Mouse (Mus musculus) midbrain, postnatal 0 days (tissue): ENCODE results near the gene Cga. TPM values are rescaled to one million over a fixed set of nuclear protein-coding genes. Genes with fewer than 3 reads are reported as not detected.
"Not testable (repeated sequence)": the region's sequence is repeated elsewhere in the genome, so short reads cannot be mapped to it uniquely, and the experiment has no call there.

Source experiments
- ATAC-seq: fragments of 200-750 bp; cut with Nextera tagmentation; 2 replicates; pipeline ENCODE4 v1.8.0; 2017; ENCODE audit warnings: moderate number of reproducible peaks, mild to moderate bottlenecking, moderate TSS enrichment, moderate library complexity; ENCODE audit not compliant: low FRiP score
- DNase-seq: peaks from one replicate; pipeline ENCODE4 v3.0.0-alpha.2; 2015; ENCODE audit warnings: low spot score
- H3K27ac ChIP-seq: fragments of 300-500 bp; sonication (generic); 2 replicates; pipeline ENCODE4 v1.5.1; 2014; ENCODE audit warnings: low read depth, mild to moderate bottlenecking, low read length, mixed read lengths
- H3K27me3 ChIP-seq: fragments of 300-500 bp; sonication (generic); 2 replicates; pipeline ENCODE4 v1.6.1; 2014; ENCODE audit warnings: low read length, control low read depth, mixed read lengths; ENCODE audit not compliant: insufficient read depth
- H3K36me3 ChIP-seq: fragments of 300-500 bp; sonication (generic); 2 replicates; pipeline ENCODE4 v1.6.1; 2014; ENCODE audit warnings: low read length, control low read depth, mixed read lengths; ENCODE audit not compliant: insufficient read depth
- H3K4me1 ChIP-seq: fragments of 300-500 bp; sonication (generic); 2 replicates; pipeline ENCODE4 v1.6.1; 2014; ENCODE audit warnings: mild to moderate bottlenecking, control low read depth, antibody characterized with exemption, low read length, mixed read lengths; ENCODE audit not compliant: insufficient read depth
- H3K4me2 ChIP-seq: fragments of 300-500 bp; sonication (generic); 2 replicates; pipeline ENCODE4 v1.6.1; 2014; ENCODE audit warnings: low read depth, mild to moderate bottlenecking, low read length, mixed read lengths; ENCODE audit not compliant: poor library complexity, severe bottlenecking
- H3K4me3 ChIP-seq: fragments of 300-500 bp; sonication (generic); 2 replicates; pipeline ENCODE4 v1.5.1; 2014; ENCODE audit warnings: low read depth, mild to moderate bottlenecking, low read length, moderate library complexity
- H3K9ac ChIP-seq: fragments of 300-500 bp; sonication (generic); replicated peaks from 2 replicates; pipeline ENCODE4 v1.6.1; 2014; ENCODE audit warnings: mild to moderate bottlenecking, low read length, moderate library complexity, mixed read lengths; ENCODE audit not compliant: poor library complexity, severe bottlenecking
- H3K9me3 ChIP-seq: fragments of 300-500 bp; sonication (generic); 2 replicates; pipeline ENCODE4 v1.6.1; 2016; ENCODE audit warnings: low read length, control low read depth
- CTCF ChIP-seq: IDR thresholded peaks from 2 replicates; pipeline ENCODE4 v1.5.1; 2016; ENCODE audit warnings: antibody characterized with exemption, mild to moderate bottlenecking
- WGBS: fragments of 180-500 bp; shearing (Covaris S2); extraction: QIAGEN DNeasy Blood & Tissue Kit; methylation state at CpG from one replicate; pipeline ENCODE4 v1.1.7; 2014; 5-methylcytosine and 5-hydroxymethylcytosine counted together
- polyA plus RNA-seq: library from polyadenylated mRNA; unstranded; fragments of >200 nt; fragmentation: Nextera tagmentation; extraction: Ambion mirVana; gene quantifications from 2 replicates; pipeline ENCODE4 v1.2.1, GENCODE M21; 2015
- total RNA-seq: library from RNA; depleted of rRNA; stranded (reverse); fragments of >200 nt; gene quantifications from 2 replicates; pipeline ENCODE4 v1.2.3, GENCODE M21; 2014

Gene Cga
- total and polyA plus RNA-seq, 2 experiments from 2014 or later, result not detected

- H3K4me1 ChIP-seq, result no peaks in the 10 kb centered on the region
- H3K9ac ChIP-seq, result no peak overlapping the region
- no peak for TF ChIP-seq CTCF
- ATAC-seq (no peak), DNase-seq (no peak)
- H3K36me3 ChIP-seq, result no peaks in the 10 kb centered on the region
- 73% methylated on average over 2 of the region's 2 CpGs for WGBS
- no peaks in the 10 kb centered on the region for H3K27me3 ChIP-seq
- no peak overlapping the region for H3K27ac ChIP-seq
- H3K4me3 ChIP-seq, result no peak overlapping the region
- no peak overlapping the region for H3K4me2 ChIP-seq
- no peaks in the 10 kb centered on the region for H3K9me3 ChIP-seq
These were observed 4.9 kb downstream of the Cga start for GRCm38 (mm10) chr4:34898497-34898896.

DNA sequence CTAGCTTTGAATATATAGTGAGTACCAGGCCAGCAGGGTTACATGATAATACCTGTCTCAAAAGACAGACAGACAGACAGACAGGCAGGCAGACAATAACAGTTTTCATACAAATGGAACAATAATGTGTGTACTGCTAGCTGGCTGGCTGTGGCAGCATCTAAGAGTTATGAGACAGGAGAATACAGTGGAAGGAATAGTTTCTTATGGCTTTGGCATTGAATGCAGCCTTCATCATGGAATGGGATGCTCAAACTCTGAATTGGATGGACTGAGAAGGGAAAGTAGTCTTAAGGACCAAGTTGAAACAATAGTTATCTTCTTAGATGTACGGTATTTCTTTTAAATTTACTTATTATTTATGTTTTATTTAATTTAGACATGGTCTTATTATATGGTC is 5.7 kb downstream of the Cga start:
- TF ChIP-seq CTCF, result no peak
- Histone ChIP-seq H3K27ac (no peak overlapping the region), H3K36me3 (no peaks in the 10 kb centered on the region), H3K27me3 (no peaks in the 10 kb centered on the region), H3K9me3 (no peaks in the 10 kb centered on the region), H3K4me3 (no peak overlapping the region), H3K4me1 (no peaks in the 10 kb centered on the region), H3K9ac (no peak overlapping the region), H3K4me2 (no peak overlapping the region)
- 95% methylated on average over 1 of the region's 1 CpGs for WGBS
- no peak for DNase-seq
- no peak for ATAC-seq

GRCm38 (mm10) chr4:34900155-34900554 is 6.6 kb downstream of the Cga start:
- Histone ChIP-seq H3K9me3 (no peaks in the 10 kb centered on the region), H3K36me3 (no peaks in the 10 kb centered on the region), H3K9ac (no peak overlapping the region), H3K4me1 (no peaks in the 10 kb centered on the region), H3K27me3 (no peaks in the 10 kb centered on the region), H3K4me2 (peak overlapping the region; percentile 12; the same call in 1 of the 2 replicates), H3K4me3 (no peak overlapping the region), H3K27ac (no peak overlapping the region)
- peak; percentile 47; the same call in 1 of the 2 replicates for ATAC-seq
- peak; percentile 45 for DNase-seq
- no peak for TF ChIP-seq CTCF
- 37% methylated on average over 9 of the region's 9 CpGs for WGBS

DNA sequence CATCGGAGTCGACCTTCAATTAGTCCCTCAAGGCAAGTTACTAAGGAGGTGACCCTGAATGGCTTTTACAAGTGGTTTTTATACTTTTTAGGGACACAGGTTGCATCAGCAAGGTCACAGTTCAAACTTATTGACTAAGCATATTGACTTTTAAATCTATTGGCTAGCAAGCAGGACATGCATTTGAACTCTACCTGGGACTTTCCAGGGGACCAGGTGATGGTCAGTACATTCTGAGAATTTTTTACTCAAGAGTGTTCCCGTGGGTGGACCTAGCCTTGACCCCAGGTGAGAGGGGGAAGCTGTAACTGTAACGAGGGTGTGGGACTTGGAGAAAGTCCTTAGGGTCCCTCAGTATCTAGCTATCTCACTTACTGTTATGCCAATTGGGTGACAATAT is 7.6 kb downstream of the Cga start:
- no peak for TF ChIP-seq CTCF
- no peak for DNase-seq
- H3K4me1 ChIP-seq, result no peaks in the 10 kb centered on the region
- WGBS, result 87% methylated on average over 4 of the region's 4 CpGs
- ATAC-seq, result no peak
- no peaks in the 10 kb centered on the region for H3K36me3 ChIP-seq
- no peaks in the 10 kb centered on the region for H3K9me3 ChIP-seq
- no peak overlapping the region for H3K4me3 ChIP-seq
- no peak overlapping the region for H3K4me2 ChIP-seq
- H3K27me3 ChIP-seq, result no peaks in the 10 kb centered on the region
- H3K27ac ChIP-seq, result no peak overlapping the region
- H3K9ac ChIP-seq, result no peak overlapping the region

DNA sequence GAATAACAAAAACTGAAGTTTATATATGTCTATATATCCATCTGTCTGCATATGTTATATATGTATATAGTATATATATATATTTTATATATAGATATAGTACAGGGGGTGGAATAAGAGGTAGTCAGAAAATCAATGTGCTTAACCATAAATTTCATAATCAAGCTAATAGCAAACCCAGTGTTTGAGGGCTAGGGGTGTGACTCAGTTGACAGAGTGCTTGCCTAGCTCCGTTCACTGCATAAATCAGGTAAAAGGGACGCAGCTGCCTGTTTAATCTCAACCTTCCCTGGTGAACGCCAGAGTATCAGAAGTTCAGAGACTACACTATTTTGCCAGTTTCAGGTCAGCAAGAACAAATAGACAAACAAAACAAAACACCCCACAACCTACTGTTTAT is 8.0 kb downstream of the Cga start:
- not testable (repeated sequence) for H3K27me3 ChIP-seq, DNase-seq, H3K4me1 ChIP-seq, H3K27ac ChIP-seq, H3K9me3 ChIP-seq, H3K9ac ChIP-seq, ATAC-seq, H3K4me2 ChIP-seq, H3K36me3 ChIP-seq, H3K4me3 ChIP-seq
- 86% methylated on average over 3 of the region's 3 CpGs for whole genome bisulfite sequencing

GRCm38 (mm10) chr4:34905396-34905795 is 11.8 kb downstream of the Cga start:
- no peak overlapping the region for H3K27ac ChIP-seq
- no peak overlapping the region for H3K9ac ChIP-seq
- no peaks in the 10 kb centered on the region for H3K4me1 ChIP-seq
- H3K9me3 ChIP-seq, result no peaks in the 10 kb centered on the region
- no peak overlapping the region for H3K4me3 ChIP-seq
- DNase-seq (no peak), ATAC-seq (no peak)
- H3K36me3 ChIP-seq, result no peaks in the 10 kb centered on the region
- no peaks in the 10 kb centered on the region for H3K27me3 ChIP-seq
- 62% methylated on average over 5 of the region's 5 CpGs for whole genome bisulfite sequencing
- H3K4me2 ChIP-seq, result no peak overlapping the region
- TF ChIP-seq CTCF, result peak; percentile 45
